Mouse (Mus musculus): Measurements from ENCODE around the gene Lamtor4.

DNA sequence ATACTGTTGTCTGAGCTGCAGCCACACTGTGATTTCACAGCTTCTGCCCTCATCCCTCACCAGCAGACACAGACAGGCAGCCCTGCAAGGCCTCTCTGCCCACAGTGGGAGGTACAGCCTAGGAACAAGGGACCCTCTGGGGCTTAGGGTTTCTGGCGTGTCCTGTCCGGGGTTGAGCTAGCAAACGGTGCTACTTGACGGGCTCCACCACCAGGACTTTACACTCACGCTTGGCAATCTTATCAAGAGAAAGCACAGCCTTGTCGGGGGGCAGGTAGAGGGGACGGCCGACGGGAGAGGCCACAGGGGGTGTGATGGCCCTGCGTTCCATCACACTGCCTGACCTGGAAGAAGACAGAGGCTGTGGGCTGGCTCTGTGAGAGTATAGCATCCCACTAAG is 4.8 kb downstream of the Lamtor4 start:
- no peak for TF ChIP-seq GATA1 (IDR thresholded peaks at IDR 0.05; ENCODE audit: borderline replicate concordance, low read length)
- no peak for TF ChIP-seq FLI1 (IDR thresholded peaks at IDR 0.05; ENCODE audit: low read length)

Data from megakaryocyte, embryonic 14.5 days (primary cell).